Mouse (Mus musculus) embryo, embryonic 9.5 days (tissue): ENCODE measurements around the gene Ehd2.

Source experiments
- DNase-seq: peaks from one replicate; pipeline ENCODE4 v3.0.0-alpha.2; 2017; ENCODE audit errors: extremely low spot score

Gene Ehd2

DNA sequence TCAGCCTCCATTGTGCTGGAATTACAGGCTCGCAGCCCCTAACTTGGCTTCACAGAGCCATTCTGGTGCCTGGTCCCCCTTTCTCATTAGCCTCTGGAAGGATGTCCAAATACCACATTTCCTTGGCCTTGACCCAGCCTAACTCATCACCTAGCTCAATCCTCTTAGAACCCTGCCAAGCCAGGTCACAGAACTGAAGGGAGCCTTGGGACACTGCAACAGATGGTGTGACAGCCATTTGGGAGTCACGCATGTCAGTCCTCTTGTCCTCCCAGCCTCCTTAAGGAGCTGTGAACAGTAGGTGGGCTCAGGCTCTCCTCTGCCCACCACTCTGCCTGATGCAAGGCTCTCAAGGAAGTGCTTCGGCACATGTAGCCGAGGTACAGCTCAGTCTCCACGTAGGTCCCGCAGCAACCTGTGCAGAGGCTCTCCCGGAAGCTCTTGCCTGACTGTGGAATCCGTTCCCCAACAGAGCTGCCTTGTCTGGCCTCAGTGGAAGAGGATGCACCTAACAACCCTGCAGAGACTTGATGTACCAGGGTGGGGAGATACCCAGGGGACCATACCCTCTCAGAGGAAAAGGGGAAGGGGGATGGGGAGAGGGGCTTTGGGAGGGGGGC, 59.3 kb downstream of the Ehd2 start:
- no peak for DNase-seq

GRCm38 (mm10) chr7:15906602-15907001, 60.8 kb downstream of the Ehd2 start:
- DNase-seq, result no peak

GRCm38 (mm10) chr7:15905861-15906260, 61.5 kb downstream of the Ehd2 start:
- no peak for DNase-seq

DNA sequence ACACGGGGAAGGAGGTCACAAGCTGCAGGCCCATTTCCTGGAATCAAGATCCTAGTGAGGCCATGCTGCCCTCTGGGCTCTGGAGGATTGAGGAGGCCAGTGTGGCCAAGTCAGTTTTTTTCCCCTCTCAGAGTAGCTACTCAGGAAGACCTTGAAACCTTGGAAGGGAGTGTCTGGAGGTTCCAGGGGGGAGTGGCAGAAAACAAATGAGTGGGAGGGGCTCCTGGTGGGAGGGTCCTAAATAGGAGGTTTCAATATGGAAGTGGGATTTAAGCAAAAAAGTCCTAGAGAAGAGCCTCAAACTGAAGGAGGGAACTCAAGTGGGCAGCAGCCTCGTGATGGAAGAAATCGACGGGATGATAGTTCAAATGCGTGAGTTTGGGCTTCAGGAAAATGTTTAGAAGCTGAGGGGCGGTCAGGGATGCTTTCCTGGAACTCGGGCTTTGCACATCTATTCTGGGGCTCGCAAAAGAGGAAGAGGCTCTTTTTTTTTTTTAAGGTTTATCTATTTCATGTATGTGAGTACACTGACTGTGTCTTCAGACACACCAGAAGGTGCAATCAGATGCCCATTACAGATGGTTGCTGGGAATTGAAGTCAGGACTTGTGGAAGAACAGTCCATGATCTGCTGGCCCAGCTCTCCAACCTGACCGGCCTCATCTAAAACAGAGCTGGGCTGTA, 65.9 kb downstream of the Ehd2 start:
- DNase-seq, result no peak
